Mouse (Mus musculus) heart, embryonic 13.5 days (tissue): Measurements from ENCODE around the gene Eef1akmt2. TPM values are rescaled to one million over a fixed set of nuclear protein-coding genes. Genes with fewer than 3 reads are reported as not detected.

Experiments
- ATAC-seq: fragments of 200-750 bp; cut with Nextera tagmentation; 2 replicates; pipeline ENCODE4 v1.8.0; 2017; ENCODE audit warnings: moderate TSS enrichment; ENCODE audit not compliant: insufficient number of reproducible peaks, low FRiP score, low TSS enrichment; ENCODE audit errors: extremely low read depth
- H3K27ac ChIP-seq: fragments of 300-500 bp; sonication (generic); replicated peaks from 2 replicates; pipeline ENCODE4 v1.5.1; 2015; ENCODE audit warnings: moderate library complexity, mild to moderate bottlenecking, inconsistent platforms
- H3K27me3 ChIP-seq: fragments of 300-500 bp; sonication (generic); replicated peaks from 2 replicates; pipeline ENCODE4 v1.6.1; 2015; ENCODE audit warnings: mild to moderate bottlenecking, inconsistent platforms
- H3K36me3 ChIP-seq: fragments of 300-500 bp; sonication (generic); 2 replicates; pipeline ENCODE4 v1.6.1; 2015; ENCODE audit warnings: mild to moderate bottlenecking, inconsistent platforms
- H3K4me1 ChIP-seq: fragments of 300-500 bp; sonication (generic); 2 replicates; pipeline ENCODE4 v1.6.1; 2015; ENCODE audit warnings: inconsistent platforms
- H3K4me2 ChIP-seq: fragments of 300-500 bp; sonication (generic); 2 replicates; pipeline ENCODE4 v1.6.1; 2015; ENCODE audit warnings: inconsistent platforms, mild to moderate bottlenecking, moderate library complexity
- H3K4me3 ChIP-seq: fragments of 300-500 bp; sonication (generic); 2 replicates; pipeline ENCODE4 v1.5.1; 2015; ENCODE audit warnings: moderate library complexity, mild to moderate bottlenecking, inconsistent platforms
- H3K9ac ChIP-seq: fragments of 300-500 bp; sonication (generic); 2 replicates; pipeline ENCODE4 v1.6.1; 2015; ENCODE audit warnings: inconsistent platforms, mild to moderate bottlenecking, moderate library complexity
- H3K9me3 ChIP-seq: fragments of 300-500 bp; sonication (generic); 2 replicates; pipeline ENCODE4 v1.6.1; 2016; ENCODE audit warnings: inconsistent platforms
- WGBS: fragments of 180-500 bp; shearing (Covaris S2); methylation state at CpG from one replicate; pipeline ENCODE4 v1.1.7; 2015; ENCODE audit warnings: mixed read lengths; 5-methylcytosine and 5-hydroxymethylcytosine counted together
- polyA plus RNA-seq: library from polyadenylated mRNA; unstranded; fragments of >200 nt; fragmentation: Nextera tagmentation; extraction: Ambion mirVana; gene quantifications from 2 replicates; pipeline ENCODE4 v1.2.1, GENCODE M21; 2015

Eef1akmt2 gene
- polyA plus RNA-seq, 1 experiment from 2014 or later, result 38.5 TPM

DNA sequence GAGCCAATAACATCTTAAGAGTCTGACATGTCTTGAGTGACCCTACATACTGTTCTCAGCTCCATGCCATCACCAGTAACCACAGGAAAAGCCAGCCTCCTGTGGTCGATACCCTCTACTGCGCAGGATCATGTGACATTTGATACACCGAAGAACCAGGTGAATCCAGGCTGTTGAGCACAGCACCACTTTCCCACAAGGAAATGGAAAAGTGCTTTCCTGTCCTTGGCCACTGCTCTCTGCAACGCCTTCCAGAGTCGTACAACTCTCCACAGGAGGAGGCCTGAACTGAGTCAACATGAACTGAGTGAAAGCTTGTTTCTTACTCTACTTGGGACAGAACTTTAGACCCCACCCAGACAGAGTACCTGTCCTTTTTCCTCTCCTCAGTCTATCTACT, 51.0 kb downstream of the Eef1akmt2 start:
- 83% methylated on average over 5 of the region's 5 CpGs for WGBS
- no peak for ATAC-seq
- H3K36me3 ChIP-seq, result no peaks in the 10 kb centered on the region
- peaks cover 80% of the 10 kb centered on the region for H3K4me1 ChIP-seq
- H3K4me3 ChIP-seq, result no peak overlapping the region
- no peak overlapping the region for H3K9ac ChIP-seq
- no peaks in the 10 kb centered on the region for H3K27me3 ChIP-seq
- H3K27ac ChIP-seq, result peak overlapping the region; percentile 78
- H3K4me2 ChIP-seq, result no peak overlapping the region
- no peaks in the 10 kb centered on the region for H3K9me3 ChIP-seq

GRCm38 (mm10) chr7:132800868-132801267, 51.6 kb downstream of the Eef1akmt2 start:
- Histone ChIP-seq H3K4me1 (peaks cover 74% of the 10 kb centered on the region), H3K9me3 (no peaks in the 10 kb centered on the region), H3K36me3 (no peaks in the 10 kb centered on the region), H3K27me3 (no peaks in the 10 kb centered on the region), H3K9ac (peak overlapping the region; percentile 63), H3K4me3 (no peak overlapping the region), H3K4me2 (no peak overlapping the region), H3K27ac (peak overlapping the region; percentile 78)
- 57% methylated on average over 10 of the region's 10 CpGs for WGBS
- no peak for ATAC-seq

- H3K9me3 ChIP-seq, result no peaks in the 10 kb centered on the region
- no peaks in the 10 kb centered on the region for H3K36me3 ChIP-seq
- no peak overlapping the region for H3K4me3 ChIP-seq
- ATAC-seq, result no peak
- 78% methylated on average over 5 of the region's 5 CpGs for WGBS
- no peaks in the 10 kb centered on the region for H3K27me3 ChIP-seq
- H3K9ac ChIP-seq, result peak overlapping the region; percentile 5; the same call in 1 of the 2 replicates
- peak overlapping the region; percentile 78; the same call in 1 of the 2 replicates for H3K27ac ChIP-seq
- H3K4me2 ChIP-seq, result no peak overlapping the region
- H3K4me1 ChIP-seq, result peaks cover 59% of the 10 kb centered on the region
Observed at GRCm38 (mm10) chr7:132799119-132800016, 53.1 kb downstream of the Eef1akmt2 start.

DNA sequence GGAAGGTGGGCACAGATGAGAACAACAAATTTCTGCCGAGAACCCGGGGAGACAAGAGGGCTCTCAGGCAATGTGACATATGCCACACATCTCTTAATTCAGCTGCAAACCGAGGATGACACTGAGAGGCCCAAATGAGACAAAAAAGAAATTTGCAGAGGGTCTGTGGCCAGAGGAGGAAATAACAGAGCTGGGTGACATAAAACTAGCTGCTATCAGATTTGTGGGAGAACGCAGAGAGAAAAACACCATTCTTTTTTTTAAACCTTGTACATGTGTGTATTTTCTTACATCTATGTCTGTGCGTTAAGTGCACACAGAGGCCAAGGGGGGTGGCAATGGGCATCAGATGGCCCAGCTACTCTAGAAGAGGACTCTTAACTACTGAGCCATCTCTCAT, 57.3 kb downstream of the Eef1akmt2 start:
- H3K9ac ChIP-seq, result no peak overlapping the region
- peaks cover 39% of the 10 kb centered on the region for H3K4me1 ChIP-seq
- no peak overlapping the region for H3K4me2 ChIP-seq
- no peaks in the 10 kb centered on the region for H3K9me3 ChIP-seq
- no peak for ATAC-seq
- no peaks in the 10 kb centered on the region for H3K36me3 ChIP-seq
- 83% methylated on average over 5 of the region's 5 CpGs for WGBS
- no peak overlapping the region for H3K4me3 ChIP-seq
- no peaks in the 10 kb centered on the region for H3K27me3 ChIP-seq
- H3K27ac ChIP-seq, result no peak overlapping the region

DNA sequence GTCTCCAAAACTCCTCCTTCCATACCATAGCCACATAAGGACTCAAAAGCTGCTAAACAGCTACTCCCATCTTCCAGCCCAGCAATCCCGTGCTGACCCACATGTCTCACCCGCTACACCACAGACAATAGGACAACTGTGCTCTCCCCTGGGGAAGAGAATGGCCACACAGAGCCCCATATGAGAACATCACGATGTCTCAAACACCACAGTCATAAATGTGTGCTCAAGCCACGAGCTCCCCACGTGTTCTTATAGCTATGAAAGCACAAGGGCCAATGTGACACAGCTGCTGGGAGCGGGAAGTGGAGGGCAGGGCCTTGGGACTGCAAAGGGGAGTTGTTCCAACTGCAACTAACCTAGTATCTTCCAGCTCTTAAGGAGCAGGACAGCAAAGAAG, 59.0 kb downstream of the Eef1akmt2 start:
- no peak for ATAC-seq
- no peak overlapping the region for H3K4me3 ChIP-seq
- WGBS, result 55% methylated on average over 6 of the region's 6 CpGs
- no peaks in the 10 kb centered on the region for H3K9me3 ChIP-seq
- H3K9ac ChIP-seq, result no peak overlapping the region
- H3K27me3 ChIP-seq, result no peaks in the 10 kb centered on the region
- H3K36me3 ChIP-seq, result no peaks in the 10 kb centered on the region
- H3K27ac ChIP-seq, result no peak overlapping the region
- peaks cover 29% of the 10 kb centered on the region for H3K4me1 ChIP-seq
- H3K4me2 ChIP-seq, result no peak overlapping the region

DNA sequence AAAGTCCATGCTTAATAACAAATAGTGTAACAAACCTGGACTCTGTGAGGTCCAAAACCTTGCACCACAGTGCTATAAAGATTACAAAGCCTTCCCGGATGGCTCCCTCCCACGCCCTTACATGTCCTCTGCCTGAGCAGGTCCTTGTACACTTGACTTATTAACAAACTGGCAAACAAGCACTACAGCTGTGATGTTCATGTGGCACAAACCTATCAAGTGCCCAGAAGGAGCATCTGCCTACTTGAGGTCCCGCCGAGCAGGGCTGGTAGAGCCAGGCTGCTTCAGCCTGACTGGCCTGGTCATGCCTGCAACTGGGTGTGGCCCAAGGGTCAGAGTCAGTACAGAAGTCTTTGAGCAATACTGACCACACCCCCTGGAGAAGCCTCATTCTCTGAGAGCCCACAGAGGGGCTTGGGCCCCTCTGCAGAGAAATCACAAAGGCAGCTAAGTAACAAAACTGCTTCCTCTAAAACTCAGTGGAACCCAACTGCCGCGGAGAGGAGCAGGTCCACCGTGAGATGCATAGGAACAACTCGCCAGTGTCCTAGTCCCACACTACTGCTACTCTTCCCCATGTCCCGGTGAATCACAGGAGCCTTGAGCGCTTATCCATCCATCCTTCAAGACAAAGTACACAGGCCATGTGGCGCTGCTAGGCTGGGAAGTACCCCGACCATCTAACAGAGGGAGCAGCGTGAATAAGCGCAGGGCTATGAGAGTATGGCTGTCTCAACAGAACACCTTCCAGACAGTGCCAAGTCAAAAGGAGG, 61.8 kb downstream of the Eef1akmt2 start:
- no peak for ATAC-seq
- H3K4me1 ChIP-seq, result peaks cover 54% of the 10 kb centered on the region
- H3K36me3 ChIP-seq, result no peaks in the 10 kb centered on the region
- no peak overlapping the region for H3K4me3 ChIP-seq
- no peak overlapping the region for H3K4me2 ChIP-seq
- no peaks in the 10 kb centered on the region for H3K9me3 ChIP-seq
- no peaks in the 10 kb centered on the region for H3K27me3 ChIP-seq
- WGBS, result 82% methylated on average over 14 of the region's 14 CpGs
- no peak overlapping the region for H3K27ac ChIP-seq
- H3K9ac ChIP-seq, result no peak overlapping the region

DNA sequence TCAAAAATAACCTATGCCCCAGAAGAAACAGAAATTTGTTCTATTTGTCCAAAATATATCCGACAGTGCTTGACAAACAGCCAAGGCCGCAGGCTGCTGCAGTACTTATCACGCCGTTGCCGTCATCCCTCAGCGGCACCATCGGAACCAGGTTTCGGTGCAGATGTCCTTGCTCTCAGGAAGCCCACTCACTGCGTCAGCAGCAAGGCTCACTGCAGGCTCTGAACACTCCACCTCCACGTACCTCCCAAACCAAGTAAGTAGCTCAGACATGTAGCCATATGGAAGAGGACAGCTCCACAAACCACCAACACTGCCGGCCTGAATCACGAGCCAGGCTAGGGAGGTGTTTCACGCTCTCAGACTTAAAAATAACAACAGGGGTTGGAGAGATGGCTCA, 63.6 kb downstream of the Eef1akmt2 start:
- no peak overlapping the region for H3K4me3 ChIP-seq
- H3K9me3 ChIP-seq, result no peaks in the 10 kb centered on the region
- WGBS, result 84% methylated on average over 13 of the region's 13 CpGs
- H3K27ac ChIP-seq, result no peak overlapping the region
- H3K9ac ChIP-seq, result no peak overlapping the region
- peaks cover 60% of the 10 kb centered on the region for H3K4me1 ChIP-seq
- no peaks in the 10 kb centered on the region for H3K27me3 ChIP-seq
- H3K36me3 ChIP-seq, result no peaks in the 10 kb centered on the region
- ATAC-seq, result no peak
- H3K4me2 ChIP-seq, result no peak overlapping the region

- H3K9me3 ChIP-seq, result no peaks in the 10 kb centered on the region
- WGBS, result 60% methylated on average over 4 of the region's 4 CpGs
- H3K4me1 ChIP-seq, result peaks cover 60% of the 10 kb centered on the region
- H3K27ac ChIP-seq, result peak overlapping the region; percentile 85
- no peaks in the 10 kb centered on the region for H3K36me3 ChIP-seq
- no peaks in the 10 kb centered on the region for H3K27me3 ChIP-seq
- no peak overlapping the region for H3K4me2 ChIP-seq
- H3K9ac ChIP-seq, result no peak overlapping the region
- no peak for ATAC-seq
- H3K4me3 ChIP-seq, result no peak overlapping the region
Observed at GRCm38 (mm10) chr7:132787496-132788190, 64.8 kb downstream of the Eef1akmt2 start.

- H3K9ac ChIP-seq, result no peak overlapping the region; the same call in 1 of the 2 replicates
- H3K4me3 ChIP-seq, result no peak overlapping the region
- 75% methylated on average over 4 of the region's 4 CpGs for WGBS
- H3K27ac ChIP-seq, result peak overlapping the region; percentile 85
- H3K9me3 ChIP-seq, result no peaks in the 10 kb centered on the region
- peaks cover 64% of the 10 kb centered on the region for H3K4me1 ChIP-seq
- H3K4me2 ChIP-seq, result no peak overlapping the region
- H3K27me3 ChIP-seq, result no peaks in the 10 kb centered on the region
- ATAC-seq, result no peak
- H3K36me3 ChIP-seq, result no peaks in the 10 kb centered on the region
Observed at GRCm38 (mm10) chr7:132787022-132787421, 65.5 kb downstream of the Eef1akmt2 start.

GRCm38 (mm10) chr7:132786522-132786921, 66.0 kb downstream of the Eef1akmt2 start:
- H3K4me1 ChIP-seq, result peaks cover 69% of the 10 kb centered on the region
- 15% methylated on average over 4 of the region's 4 CpGs for WGBS
- peak overlapping the region; percentile 30; the same call in 1 of the 2 replicates for H3K9ac ChIP-seq

DNA sequence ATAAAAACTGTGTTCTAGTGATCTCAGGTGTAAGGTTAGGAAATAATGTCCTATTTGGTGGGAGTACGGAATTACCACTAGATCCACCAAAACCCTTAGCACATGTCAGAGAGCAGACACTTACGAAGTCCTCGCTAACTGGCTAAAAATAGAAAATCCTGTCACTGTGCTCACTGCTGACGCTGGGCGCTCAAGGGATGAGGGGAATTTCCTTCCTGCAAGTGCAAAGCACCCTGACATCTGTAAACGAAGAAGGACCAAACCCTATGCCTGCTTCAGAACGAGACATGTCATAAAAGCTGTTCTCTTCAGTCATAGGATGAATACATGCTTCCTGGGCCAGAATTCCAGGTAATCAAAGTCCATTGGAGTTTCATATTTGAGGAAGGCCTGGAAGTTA, 66.5 kb downstream of the Eef1akmt2 start:
- Histone ChIP-seq H3K4me1 (peaks cover 74% of the 10 kb centered on the region), H3K9ac (peak overlapping the region; percentile 65), H3K4me3 (no peak overlapping the region), H3K27ac (peak overlapping the region; percentile 85), H3K4me2 (0 out of 2 replicates have a peak overlapping the region, but pooled peaks have one; percentile 5), H3K27me3 (no peaks in the 10 kb centered on the region), H3K9me3 (no peaks in the 10 kb centered on the region), H3K36me3 (no peaks in the 10 kb centered on the region)
- no peak for ATAC-seq
- WGBS, result 17% methylated on average over 7 of the region's 7 CpGs

More at GRCm38 (mm10) chr7:132786522-132786921, 66.0 kb downstream of the Eef1akmt2 start:
- Histone ChIP-seq H3K27me3 (no peaks in the 10 kb centered on the region), H3K27ac (peak overlapping the region; percentile 85), H3K4me2 (0 out of 2 replicates have a peak overlapping the region, but pooled peaks have one; percentile 5), H3K36me3 (no peaks in the 10 kb centered on the region), H3K9me3 (no peaks in the 10 kb centered on the region), H3K4me3 (no peak overlapping the region)
- no peak for ATAC-seq
